Mouse (Mus musculus) ES-Bruce4 (cell line): ENCODE data around the gene Trim63.

ENCODE experiments used
- CTCF ChIP-seq: IDR thresholded peaks from one replicate; pipeline ENCODE4 v1.8.1; 2011; ENCODE audit warnings: low read depth, low read length
- POLR2A ChIP-seq: IDR thresholded peaks from one replicate; pipeline ENCODE4 v1.8.1; 2011; ENCODE audit warnings: low read length; ENCODE audit not compliant: insufficient read depth

DNA sequence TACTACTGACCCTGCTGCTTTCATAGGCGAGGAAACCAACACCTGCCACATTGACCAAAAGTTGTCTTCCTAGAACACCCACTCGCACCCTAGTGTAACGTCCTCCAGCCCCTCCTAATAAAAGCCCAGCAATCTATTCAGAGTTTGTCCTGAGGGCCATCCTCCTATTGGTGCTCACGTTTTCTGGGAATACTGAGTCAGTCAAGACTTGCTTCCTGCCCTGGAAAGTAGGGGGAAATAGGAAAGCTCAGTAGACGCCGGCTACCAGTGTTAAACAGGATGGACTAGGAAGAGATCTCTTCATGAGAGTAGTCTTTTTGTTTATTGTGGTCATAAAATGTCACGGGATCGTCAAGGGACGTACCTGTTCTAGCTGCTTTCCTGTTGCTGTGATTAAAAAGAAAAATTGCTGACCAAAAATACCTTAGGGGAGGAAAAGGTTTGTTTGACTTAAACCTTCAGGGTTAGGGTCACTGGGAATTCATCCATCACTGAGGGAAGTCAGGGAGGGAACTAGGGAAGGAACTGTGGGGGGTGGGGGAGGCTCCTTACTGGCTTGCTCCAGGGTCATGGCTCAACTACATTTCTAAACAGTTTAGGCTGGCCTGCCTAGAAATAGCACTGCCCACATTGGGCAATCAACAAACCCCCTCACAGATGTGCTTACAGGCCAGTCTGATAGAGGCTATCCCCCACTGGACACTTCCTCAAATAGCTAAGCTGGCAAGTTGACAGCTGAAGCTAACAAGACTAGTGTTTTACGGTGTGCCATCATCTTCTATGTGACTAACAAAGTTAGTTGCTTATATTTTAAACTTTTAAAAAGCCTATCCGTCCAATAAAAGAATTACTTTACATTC is 26.3 kb upstream of the Trim63 start:
- TF ChIP-seq POLR2A (no peak), CTCF (no peak)
